Mouse (Mus musculus) heart, postnatal 4 days (tissue): ENCODE data around the gene Stk32c. TPM values are rescaled to one million over a fixed set of nuclear protein-coding genes. Genes with fewer than 3 reads are reported as not detected.
A peak's percentile ranks its signal among the peaks of the same experiment; 100 is the strongest.

Experiments used
- DNase-seq: peaks from one replicate; pipeline ENCODE4 v3.0.0; 2021
- total RNA-seq, 2 experiments: library from RNA; stranded (reverse); gene quantifications; 2 replicates each; pipeline ENCODE4 v1.2.3; 2021

Gene Stk32c
- total RNA-seq, 2 experiments from 2014 or later, result 3.3 to 3.4 TPM

GRCm38 (mm10) chr7:139143785-139144184, 69.3 kb downstream of the Stk32c start:
- no peak for DNase-seq

- no peak for DNase-seq
Observed at GRCm38 (mm10) chr7:139139921-139140461, 73.1 kb downstream of the Stk32c start.

- no peak for DNase-seq
Observed at GRCm38 (mm10) chr7:139136906-139137491, 76.1 kb downstream of the Stk32c start.

- DNase-seq, result peak; percentile 38
Observed at GRCm38 (mm10) chr7:139135236-139135635, 77.9 kb downstream of the Stk32c start.

GRCm38 (mm10) chr7:139133446-139133845, 79.7 kb downstream of the Stk32c start:
- peak; percentile 79 for DNase-seq

GRCm38 (mm10) chr7:139131538-139131937, 81.6 kb downstream of the Stk32c start:
- no peak for DNase-seq

GRCm38 (mm10) chr7:139130361-139130760, 82.7 kb downstream of the Stk32c start:
- no peak for DNase-seq

- no peak for DNase-seq
Observed at GRCm38 (mm10) chr7:139128994-139129393, 84.1 kb downstream of the Stk32c start.

- DNase-seq, result no peak
Observed at GRCm38 (mm10) chr7:139126549-139126948, 86.6 kb downstream of the Stk32c start.

GRCm38 (mm10) chr7:139125881-139126280, 87.2 kb downstream of the Stk32c start:
- DNase-seq, result no peak

GRCm38 (mm10) chr7:139119775-139120153, 93.3 kb downstream of the Stk32c start:
- DNase-seq, result no peak

- peak; percentile 92 for DNase-seq
Observed at GRCm38 (mm10) chr7:139119152-139119774, 93.8 kb downstream of the Stk32c start.

GRCm38 (mm10) chr7:139107908-139108650, 105.0 kb downstream of the Stk32c start:
- DNase-seq, result no peak

- DNase-seq, result no peak
Observed at GRCm38 (mm10) chr7:139105705-139106104, 107.4 kb downstream of the Stk32c start.

- DNase-seq, result no peak
Observed at GRCm38 (mm10) chr7:139105076-139105475, 108.0 kb downstream of the Stk32c start.

- DNase-seq, result peak; percentile 26
Observed at GRCm38 (mm10) chr7:139103960-139104381, 109.1 kb downstream of the Stk32c start.

- no peak for DNase-seq
Observed at GRCm38 (mm10) chr7:139101826-139102225, 111.3 kb downstream of the Stk32c start.

- DNase-seq, result no peak
Observed at GRCm38 (mm10) chr7:139101286-139101804, 111.8 kb downstream of the Stk32c start.

GRCm38 (mm10) chr7:139100531-139101095, 112.5 kb downstream of the Stk32c start:
- no peak for DNase-seq

GRCm38 (mm10) chr7:139096399-139096798, 116.7 kb downstream of the Stk32c start:
- no peak for DNase-seq

- no peak for DNase-seq
Observed at GRCm38 (mm10) chr7:139095282-139095681, 117.8 kb downstream of the Stk32c start.

GRCm38 (mm10) chr7:139094761-139095160, 118.3 kb downstream of the Stk32c start:
- no peak for DNase-seq

GRCm38 (mm10) chr7:139093781-139094180, 119.3 kb downstream of the Stk32c start:
- no peak for DNase-seq
